Mouse (Mus musculus) ovary, postnatal 36 days (tissue): ENCODE data around the gene Rnf26.
"Not testable (repeated sequence)": the region's sequence is repeated elsewhere in the genome, so short reads cannot be mapped to it uniquely, and the experiment has no call there.

Source experiments
- DNase-seq: peaks from one replicate; pipeline ENCODE4 v3.0.0; 2022; ENCODE audit warnings: low spot score, mixed read lengths

Gene Rnf26

GRCm38 (mm10) chr9:44125026-44125425 lies 11.7 kb upstream of the Rnf26 start:
- DNase-seq = no peak

- DNase-seq = no peak
Measured at GRCm38 (mm10) chr9:44124317-44124716, 11.0 kb upstream of the Rnf26 start.

GRCm38 (mm10) chr9:44119948-44120465 lies 6.7 kb upstream of the Rnf26 start:
- no peak for DNase-seq

- DNase-seq = no peak
Measured at GRCm38 (mm10) chr9:44119011-44119410, 5.7 kb upstream of the Rnf26 start.

GRCm38 (mm10) chr9:44116182-44116581 lies 2.9 kb upstream of the Rnf26 start:
- no peak for DNase-seq

GRCm38 (mm10) chr9:44115599-44115998 lies 2.3 kb upstream of the Rnf26 start:
- no peak for DNase-seq

- DNase-seq = no peak
Measured at GRCm38 (mm10) chr9:44114453-44114852, 1.1 kb upstream of the Rnf26 start.

GRCm38 (mm10) chr9:44111909-44112308 lies 1.4 kb downstream of the Rnf26 start:
- DNase-seq = not testable (repeated sequence)

GRCm38 (mm10) chr9:44109360-44110095 lies 3.8 kb downstream of the Rnf26 start:
- peak; percentile 63 for DNase-seq

- DNase-seq = no peak
Measured at GRCm38 (mm10) chr9:44108269-44109055, 4.9 kb downstream of the Rnf26 start.

- DNase-seq = peak; percentile 73
Measured at GRCm38 (mm10) chr9:44107557-44108179, 5.6 kb downstream of the Rnf26 start.

- DNase-seq = peak; percentile 79
Measured at GRCm38 (mm10) chr9:44107110-44107509, 6.2 kb downstream of the Rnf26 start, which contains the start of gene C1qtnf5. Gene C1qtnf5, plus strand, starts transcription at chr9:44107245.

- no peak for DNase-seq
Measured at GRCm38 (mm10) chr9:44106596-44106995, 6.7 kb downstream of the Rnf26 start.

- no peak for DNase-seq
Measured at GRCm38 (mm10) chr9:44106182-44106581, 7.1 kb downstream of the Rnf26 start.

- DNase-seq = no peak
Measured at GRCm38 (mm10) chr9:44105781-44106180, 7.5 kb downstream of the Rnf26 start.

GRCm38 (mm10) chr9:44104881-44105280 lies 8.4 kb downstream of the Rnf26 start:
- no peak for DNase-seq

- DNase-seq = no peak
Measured at GRCm38 (mm10) chr9:44101490-44101889, 11.8 kb downstream of the Rnf26 start, which contains the start of gene Mfrp. Gene Mfrp, plus strand, starts transcription at chr9:44101729.

- peak; percentile 39 for DNase-seq
Measured at GRCm38 (mm10) chr9:44096536-44096935, 16.8 kb downstream of the Rnf26 start.

- DNase-seq = no peak
Measured at GRCm38 (mm10) chr9:44095781-44096180, 17.5 kb downstream of the Rnf26 start.

- no peak for DNase-seq
Measured at GRCm38 (mm10) chr9:44094737-44095136, 18.6 kb downstream of the Rnf26 start.

GRCm38 (mm10) chr9:44093612-44094503 lies 19.5 kb downstream of the Rnf26 start:
- peak; percentile 77 for DNase-seq
